Mouse (Mus musculus): Measurements from ENCODE around the gene Bbc3.

DNA sequence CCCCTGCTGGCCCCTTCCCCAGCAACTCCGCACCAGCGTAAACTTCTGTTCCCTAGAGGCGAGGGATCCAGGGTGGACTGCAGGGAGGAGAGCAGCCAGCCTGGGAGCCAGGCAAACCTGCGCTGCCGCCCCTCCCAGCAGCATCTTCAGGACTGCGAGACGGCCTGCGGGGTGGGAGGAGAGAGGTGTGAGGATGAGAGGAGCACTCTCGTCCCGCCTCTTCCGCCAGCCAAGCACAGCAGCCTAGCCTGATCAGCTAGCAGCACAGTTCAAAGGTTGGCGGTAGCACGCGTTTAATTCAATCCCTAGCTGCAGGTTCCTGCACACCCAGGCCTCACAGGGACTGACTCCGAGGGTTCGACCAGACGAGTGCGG, 34.4 kb upstream of the Bbc3 start:
- no peak for TF ChIP-seq CTCF (IDR thresholded peaks at IDR 0.05)
- TF ChIP-seq POLR2A (IDR thresholded peaks at IDR 0.05; ENCODE audit: insufficient read depth, low read depth, low read length) = peak; percentile 34; the same call in 1 of the 2 replicates
